Mouse (Mus musculus): ENCODE results near the gene Nrl.

GRCm38 (mm10) chr14:55477829-55478228 lies 47.0 kb downstream of the Nrl start:
- TF ChIP-seq EP300 (IDR thresholded peaks at IDR 0.05; ENCODE audit: low read depth) (no peak), CTCF (IDR thresholded peaks at IDR 0.05; ENCODE audit: low read depth) (no peak)

All from liver, postnatal 0 days (tissue).